Mouse (Mus musculus) forelimb bud, embryonic 11.5 days (tissue): ENCODE measurements around the gene Katnbl1.
A peak's percentile ranks its signal among the peaks of the same experiment; 100 is the strongest.
"Not testable (repeated sequence)": the region's sequence is repeated elsewhere in the genome, so short reads cannot be mapped to it uniquely, and the experiment has no call there.

ENCODE experiments used
- DNase-seq: peaks from one replicate; pipeline ENCODE4 v3.0.0-alpha.2; 2012; ENCODE audit warnings: low read depth, low spot score

Gene Katnbl1

DNA sequence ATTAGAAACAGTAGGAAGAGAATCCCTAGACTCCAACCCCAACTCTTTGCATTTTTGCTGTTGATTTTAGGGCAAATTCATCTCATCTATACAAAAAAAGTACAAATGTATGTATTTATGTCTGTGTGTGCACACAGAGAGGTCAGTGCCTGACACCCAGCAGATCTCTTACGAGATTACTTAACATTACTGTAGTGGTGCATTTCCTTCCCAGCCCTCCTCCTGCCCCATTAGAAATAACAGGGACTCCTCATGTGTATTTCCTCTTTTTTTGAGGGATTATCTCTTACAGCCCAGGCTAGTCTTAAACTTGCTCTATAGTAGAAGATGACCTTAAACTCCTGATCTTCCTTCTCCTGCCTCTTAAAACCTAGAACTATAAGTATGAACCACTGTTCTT lies 13.7 kb downstream of the Katnbl1 start:
- no peak for DNase-seq

DNA sequence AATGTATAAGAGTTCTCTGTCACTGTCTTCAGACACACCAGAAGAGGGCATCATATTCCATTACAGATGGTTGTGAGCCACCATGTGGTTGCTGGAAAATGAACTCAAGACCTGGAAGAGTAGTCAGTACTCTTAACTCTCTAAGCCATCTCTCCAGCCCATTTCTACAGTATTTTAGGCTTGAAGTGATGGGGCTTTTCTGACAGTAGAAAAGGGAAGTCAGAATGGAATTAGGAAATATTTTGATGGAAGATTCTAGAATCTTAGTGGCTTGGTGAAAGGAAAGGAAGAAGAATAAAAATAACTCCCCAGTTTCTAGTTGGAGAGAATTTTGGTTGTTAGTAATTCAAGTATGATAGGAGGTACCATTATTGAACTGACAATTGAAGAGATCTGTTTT lies 14.9 kb downstream of the Katnbl1 start:
- no peak for DNase-seq

DNA sequence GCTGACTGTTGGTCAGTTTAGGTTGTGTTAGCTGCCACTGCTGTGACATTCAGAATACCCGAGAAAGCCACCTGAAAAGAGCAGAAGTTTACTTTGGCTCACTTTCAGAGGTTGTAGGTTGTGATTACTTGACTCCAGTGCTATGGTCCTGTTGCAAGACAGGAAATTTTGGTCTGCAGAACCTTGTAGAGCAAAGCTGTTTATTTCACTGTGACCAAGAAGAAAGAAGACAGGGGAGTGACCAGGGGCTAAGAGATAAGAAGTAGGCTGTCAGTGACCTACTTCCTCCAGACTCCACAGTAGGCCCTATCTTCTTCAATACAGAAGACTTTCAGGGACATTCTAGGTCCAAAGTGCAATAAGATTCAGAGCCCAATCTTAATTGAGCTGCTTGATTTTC lies 17.6 kb downstream of the Katnbl1 start:
- no peak for DNase-seq

DNA sequence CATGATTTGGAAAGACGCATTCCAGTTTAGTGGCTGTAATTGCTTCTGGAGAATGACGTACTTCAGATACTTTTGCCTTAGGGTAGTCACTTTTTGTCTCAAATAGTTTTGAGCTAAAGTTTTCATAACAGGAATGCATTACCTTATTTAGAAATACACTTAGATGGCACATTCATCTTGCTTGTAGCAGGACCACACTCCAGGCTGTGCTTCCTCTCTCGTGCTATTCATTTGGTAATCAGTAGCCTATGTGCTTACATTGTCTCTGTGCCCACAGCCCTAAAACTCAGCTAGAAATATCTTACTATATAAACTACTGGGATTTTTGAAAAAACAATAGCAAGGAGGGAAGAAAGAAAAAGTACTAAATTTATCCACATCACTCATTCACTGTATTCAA lies 28.0 kb downstream of the Katnbl1 start:
- no peak for DNase-seq

DNA sequence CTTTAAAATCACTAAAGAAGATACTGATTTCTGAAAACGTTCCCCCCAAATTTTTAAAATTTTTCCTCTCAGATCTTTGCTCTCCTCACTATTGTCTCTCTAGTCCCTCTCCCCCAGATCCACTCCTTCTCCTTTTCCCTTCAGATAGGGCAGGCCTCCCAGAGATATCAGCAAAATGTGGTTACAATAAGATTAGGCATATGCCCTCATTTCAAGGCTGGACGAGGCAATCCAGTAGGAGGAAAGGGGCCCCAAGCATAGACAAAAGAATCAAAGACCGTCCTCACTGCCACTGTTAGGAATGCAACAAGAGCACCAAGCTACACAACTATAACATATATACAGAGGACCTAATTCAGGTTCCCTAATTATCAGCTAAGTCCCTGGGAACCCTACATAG lies 46.3 kb downstream of the Katnbl1 start:
- no peak for DNase-seq

DNA sequence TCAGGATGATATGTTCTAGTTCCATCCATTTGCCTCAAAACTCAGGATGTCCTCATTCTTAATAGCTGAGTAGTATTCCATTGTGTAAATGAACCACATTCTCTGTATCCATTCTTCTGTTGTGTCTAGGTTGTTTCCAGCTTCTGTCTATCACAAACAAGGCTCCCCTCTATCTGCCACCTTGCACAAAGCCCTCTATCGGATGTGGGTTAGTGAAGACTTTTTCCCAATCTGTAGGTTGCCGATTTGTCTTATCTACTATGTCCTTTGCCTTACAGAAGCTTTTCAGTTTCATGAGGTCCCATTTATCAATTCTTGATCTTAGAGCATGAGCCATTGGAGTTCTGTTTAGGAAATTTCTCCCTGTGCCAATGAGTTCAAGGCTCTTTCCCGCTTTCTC lies 49.5 kb downstream of the Katnbl1 start:
- not testable (repeated sequence) for DNase-seq

DNA sequence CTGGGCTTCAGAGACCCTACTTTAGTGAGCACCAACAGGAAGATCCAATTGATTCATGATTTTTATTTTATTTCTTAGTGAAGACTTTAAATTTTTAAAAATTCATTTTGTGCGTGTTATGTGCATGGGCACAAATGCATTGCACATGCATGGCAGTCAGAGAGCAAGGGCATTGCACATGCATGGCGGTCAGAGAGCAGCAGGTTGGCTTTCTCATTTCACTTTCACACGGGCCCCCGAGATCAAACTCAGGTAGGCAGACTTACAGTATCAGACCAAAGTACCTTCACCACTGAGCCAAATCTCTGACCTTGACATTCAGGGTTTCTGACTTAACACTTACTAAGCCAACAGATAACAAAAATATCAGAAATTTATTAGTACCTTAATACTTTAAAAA lies 50.7 kb downstream of the Katnbl1 start:
- no peak for DNase-seq

DNA sequence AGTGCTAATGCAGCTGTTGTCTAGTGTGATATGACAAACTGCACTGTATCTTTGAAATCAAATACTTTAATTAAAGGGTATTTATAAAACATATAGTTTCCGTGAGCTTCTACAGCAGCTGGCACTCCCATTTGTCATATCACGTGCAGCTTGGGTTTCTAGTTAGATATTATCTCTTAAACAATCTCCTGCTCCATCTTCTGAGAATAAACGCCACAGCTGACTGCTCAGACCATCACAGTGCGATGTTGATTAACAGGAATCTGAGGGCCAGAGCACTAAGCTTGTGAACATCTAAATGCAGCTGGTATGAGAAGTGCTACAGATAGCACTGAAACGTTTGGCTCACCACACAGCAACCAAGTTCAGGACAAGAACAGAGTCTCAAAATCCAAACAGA lies 51.4 kb downstream of the Katnbl1 start:
- DNase-seq, result no peak

DNA sequence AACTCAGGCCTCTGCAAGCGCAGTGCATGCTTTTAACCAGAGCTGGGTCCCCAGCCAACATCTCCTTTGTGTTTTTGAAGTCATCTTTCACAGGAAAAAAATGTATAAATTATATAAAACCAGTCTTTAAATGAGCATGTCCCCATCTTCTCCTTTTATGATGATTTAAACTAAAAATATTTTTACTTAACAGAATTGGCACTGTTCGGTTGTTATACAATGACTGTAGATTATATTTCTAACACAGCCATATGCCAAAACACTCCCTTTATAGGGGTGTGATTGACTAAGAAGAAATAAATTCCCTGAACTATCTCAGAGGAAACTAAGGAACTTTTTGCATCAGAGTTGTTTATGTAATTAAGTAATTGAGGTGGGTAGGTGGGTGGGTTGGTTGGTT lies 53.5 kb downstream of the Katnbl1 start:
- DNase-seq, result no peak

DNA sequence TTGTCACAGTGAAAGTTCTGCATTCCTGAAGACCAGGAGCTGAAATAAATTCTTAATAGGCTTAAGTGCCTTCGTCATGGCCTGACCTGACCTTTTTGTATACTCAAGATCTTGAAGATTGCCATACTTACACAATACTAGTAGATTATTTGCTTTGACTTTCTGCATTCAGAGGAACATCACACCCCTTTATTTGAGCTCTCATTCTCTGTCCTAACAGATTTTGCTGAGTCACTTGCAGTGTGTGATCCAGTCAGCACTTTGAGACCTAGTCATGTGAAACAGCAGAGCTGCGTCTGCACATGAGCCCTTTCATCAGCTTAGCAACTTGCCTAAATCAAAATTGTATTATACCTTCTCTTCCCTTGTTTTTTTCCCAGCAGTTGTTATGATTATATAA lies 54.3 kb downstream of the Katnbl1 start:
- DNase-seq, result no peak

DNA sequence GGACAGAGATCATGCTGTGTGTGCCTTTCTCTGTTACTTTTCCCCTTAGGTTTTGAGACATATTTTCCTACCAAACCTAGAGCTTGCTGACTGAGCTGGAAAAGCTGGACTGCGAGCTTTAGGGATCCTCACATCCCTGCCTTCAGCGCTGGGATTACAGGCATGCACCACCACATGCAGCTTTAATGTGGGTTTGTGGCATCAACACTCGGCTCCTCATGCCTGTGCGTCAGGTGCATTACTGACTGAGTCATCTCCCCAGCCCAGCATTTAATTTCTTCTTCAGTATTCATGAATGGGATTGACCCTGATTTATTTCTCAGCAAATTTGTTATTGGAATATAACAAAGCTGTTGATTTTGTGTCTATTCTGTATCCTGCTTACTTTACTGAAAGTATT lies 57.3 kb downstream of the Katnbl1 start:
- DNase-seq, result no peak

DNA sequence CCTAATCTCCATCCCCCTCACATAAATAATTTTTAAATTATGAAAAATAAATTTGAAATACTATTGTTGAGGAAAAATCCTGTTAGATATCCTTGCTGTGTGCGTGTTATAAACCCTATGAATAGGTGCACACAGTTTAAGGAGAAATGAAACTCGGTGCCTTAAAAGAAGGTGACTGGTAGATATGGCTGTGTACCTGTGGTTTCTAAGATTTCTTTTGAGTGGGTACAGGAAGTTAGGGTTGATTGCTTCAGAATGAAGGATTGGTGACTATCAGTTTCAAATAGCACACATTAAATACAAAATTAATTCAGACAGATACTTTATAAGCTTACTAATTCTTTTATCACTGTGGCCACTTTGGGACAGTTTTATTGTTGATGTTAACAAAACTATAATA lies 58.6 kb downstream of the Katnbl1 start:
- DNase-seq, result no peak

DNA sequence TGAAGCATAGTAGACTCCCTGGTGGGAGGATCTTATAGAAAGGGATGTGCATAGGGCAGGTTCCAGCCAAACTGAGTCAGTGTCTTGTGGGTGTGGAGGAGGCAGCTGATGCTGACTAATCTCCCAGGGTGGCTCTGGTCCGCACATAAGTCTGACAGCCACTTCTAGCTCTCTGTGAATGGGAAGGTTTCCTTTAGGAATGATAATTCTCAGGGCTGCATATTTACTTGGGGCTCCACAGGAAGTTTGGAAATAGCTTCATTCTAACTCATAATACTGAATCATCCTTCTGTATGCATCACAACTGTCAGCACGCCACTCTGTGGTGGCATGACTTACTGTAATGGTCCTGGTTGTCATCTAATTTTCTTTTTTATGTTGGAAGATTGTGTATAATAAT lies 64.5 kb downstream of the Katnbl1 start:
- DNase-seq, result no peak

DNA sequence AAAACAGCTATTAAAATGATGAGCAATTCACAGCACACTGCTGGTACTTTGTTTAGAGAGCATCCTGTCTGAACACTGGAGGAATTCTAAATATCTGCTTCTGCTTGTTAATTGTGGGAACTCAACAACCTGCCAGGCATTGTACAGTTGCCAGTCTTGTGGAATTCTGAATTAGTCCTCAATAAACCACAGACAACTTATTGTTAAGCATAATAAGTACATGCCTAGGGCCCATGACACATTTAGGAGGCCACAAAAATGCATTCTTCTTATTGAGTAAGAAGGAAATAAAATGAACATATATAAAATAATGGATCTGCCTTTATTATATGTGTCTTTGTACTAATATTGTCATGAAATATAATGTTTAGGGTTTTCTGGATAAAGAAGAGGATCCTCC lies 66.5 kb downstream of the Katnbl1 start:
- DNase-seq, result no peak

DNA sequence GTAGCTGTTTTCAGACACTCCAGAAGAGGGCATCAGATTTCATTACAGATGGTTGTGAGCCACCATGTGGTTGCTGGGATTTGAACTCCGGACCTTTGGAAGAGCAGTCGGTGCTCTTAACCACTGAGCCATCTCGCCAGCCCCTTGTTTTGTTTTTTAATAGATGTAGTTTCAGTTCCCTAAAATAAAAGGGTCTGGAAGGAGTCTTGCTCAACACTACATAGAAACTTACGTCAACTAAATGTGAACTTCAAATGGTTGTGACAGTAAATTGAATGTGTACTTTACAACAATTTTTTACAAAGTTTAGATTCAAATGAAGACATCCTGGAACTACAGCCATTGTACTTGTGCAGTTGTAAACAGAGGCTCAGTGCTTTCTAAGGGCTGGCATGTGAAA lies 69.0 kb downstream of the Katnbl1 start:
- not testable (repeated sequence) for DNase-seq

DNA sequence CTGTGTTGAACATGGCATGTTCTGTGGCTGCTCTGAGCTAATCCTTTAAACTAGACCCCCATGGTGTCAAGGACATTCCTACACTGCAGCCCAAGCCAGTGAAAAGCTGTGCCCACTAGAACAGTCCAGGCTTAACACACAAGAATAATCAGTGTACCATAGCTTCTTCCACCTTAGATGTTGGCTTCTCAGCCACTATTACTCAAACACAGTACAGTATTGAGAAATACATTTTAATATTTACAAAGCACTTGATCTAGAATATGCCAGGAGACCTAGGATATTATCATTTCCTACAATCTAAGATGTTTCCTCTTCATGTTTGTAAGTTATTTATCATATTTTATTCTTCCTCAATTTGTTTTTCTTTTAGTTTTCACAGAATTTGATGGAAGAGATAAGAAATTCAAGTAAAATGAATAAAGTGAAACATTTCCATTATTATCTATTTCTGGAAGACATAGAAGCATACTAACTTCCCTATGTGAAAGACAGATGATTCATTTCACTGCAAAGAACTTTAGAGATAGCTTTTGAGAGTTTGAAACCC lies 69.6 kb downstream of the Katnbl1 start:
- no peak for DNase-seq

DNA sequence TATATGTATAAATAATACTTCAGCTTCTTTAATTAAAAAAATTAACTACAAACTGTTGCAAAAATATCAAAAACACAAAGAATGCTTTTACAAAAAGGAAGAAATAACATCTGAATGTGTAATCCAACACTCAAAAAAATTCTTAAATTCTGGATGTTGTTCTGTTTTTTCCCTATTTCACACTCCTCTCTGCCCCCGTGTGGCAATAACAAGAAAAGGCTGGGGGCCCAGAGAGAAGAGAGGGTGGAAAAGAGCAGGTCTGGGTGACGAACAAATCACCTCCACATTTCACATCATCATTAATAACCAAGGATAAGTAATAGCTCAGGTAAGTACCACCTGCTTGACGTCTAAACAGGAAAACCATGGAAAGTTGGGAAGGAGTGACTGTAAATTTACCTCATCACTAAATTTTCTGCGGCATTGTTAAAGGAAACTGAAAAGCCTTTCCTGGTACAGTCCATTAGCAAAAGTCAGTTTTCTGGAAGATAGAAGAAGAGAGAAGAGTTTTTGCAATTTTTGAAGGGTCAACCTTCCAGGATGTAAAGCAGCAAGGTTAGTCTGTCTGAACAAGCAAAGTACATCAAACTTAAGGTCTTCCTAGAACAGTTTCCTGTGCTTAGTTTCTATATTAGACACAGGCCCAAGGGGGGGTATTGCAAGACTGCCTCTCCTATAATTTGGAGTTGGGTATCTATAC lies 70.7 kb downstream of the Katnbl1 start:
- DNase-seq, result no peak

DNA sequence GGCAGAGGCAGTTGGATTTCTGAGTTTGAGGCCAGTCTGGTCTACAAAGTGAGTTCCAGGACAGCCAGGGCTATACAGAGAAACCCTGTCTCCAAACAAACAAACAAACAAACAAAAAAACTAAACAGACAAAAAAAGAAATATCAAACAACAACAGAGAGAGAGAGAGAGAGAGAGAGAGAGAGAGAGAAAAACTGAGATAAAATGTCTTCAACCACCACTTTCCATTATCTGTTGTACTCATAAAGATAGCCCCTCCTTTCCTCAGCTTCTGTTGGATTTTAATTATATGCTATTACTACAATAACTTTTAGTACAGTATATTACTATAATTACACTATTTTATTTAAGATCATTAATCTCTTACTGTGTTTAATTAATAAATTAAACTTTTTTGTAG lies 73.5 kb downstream of the Katnbl1 start:
- DNase-seq, result not testable (repeated sequence)

DNA sequence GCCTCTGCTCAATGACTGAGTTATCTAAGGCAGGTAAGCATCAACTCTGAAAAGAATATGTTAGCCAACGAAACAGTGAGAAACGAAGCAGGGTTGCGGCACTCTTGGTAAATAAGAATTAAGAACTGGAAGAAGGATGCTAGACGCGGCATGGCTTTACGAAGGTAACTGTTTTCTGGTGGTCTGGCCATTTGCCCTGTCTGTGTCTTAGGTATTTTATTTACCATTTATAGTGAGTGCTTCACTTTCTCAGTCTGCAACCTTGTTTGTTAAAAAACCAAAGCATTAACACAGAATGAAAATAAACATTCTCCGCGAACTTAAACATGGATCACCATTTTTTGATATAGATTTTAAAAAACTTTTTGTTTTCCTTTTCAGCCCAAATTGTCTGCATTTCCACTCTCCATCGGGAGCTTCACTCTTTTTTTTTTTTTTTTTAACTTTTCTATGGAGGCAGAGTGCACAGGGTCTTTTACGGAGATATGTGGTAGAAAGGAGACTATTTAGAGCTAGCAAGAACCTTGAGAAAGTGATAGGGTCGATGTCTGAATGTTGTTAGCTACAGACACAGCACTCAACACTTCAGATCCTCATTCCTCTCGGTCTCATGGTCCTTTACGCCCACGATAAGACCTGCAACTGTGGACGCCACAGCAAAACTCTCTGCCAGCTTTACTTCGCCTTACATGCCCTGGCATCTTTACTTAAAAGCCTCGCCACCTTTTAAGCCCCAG lies 75.3 kb downstream of the Katnbl1 start:
- no peak for DNase-seq

DNA sequence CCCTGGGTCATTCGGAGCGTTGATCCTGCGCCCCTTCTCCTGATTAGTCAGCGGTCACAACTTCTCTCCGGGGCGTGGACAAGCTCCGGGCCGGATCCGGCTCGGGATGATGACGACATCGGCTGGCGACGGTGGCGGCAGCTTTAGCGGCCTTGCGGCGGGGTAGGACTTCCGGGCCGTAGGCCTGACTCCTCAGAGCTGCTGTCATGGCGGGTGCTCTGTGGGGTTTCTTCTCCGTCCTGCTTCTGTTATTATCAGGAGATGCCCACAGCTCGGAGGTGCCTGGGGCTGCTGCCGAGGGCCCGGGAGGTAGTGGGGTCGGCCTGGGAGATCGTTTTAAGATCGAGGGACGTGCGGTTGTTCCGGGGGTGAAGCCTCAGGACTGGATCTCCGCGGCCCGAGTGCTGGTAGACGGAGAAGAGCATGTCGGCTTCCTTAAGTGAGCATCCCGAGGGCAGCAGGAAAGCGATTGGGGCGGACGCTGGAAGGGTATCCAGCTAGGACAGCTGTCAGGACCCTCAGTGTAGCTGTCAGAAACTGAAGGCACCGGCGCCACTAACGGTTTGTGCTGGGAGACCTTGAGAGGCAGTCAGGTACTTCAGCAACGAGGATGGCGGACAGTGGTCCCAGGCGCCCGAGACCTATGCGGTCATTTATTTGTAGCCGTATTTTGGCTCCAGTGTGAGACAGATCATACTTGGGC lies 76.0 kb downstream of the Katnbl1 start, which contains the start of gene Emc7:
TSS of gene Emc7 (plus strand) at position 136 of the 703 bp plus-strand sequence.
- DNase-seq, result peak; percentile 90

DNA sequence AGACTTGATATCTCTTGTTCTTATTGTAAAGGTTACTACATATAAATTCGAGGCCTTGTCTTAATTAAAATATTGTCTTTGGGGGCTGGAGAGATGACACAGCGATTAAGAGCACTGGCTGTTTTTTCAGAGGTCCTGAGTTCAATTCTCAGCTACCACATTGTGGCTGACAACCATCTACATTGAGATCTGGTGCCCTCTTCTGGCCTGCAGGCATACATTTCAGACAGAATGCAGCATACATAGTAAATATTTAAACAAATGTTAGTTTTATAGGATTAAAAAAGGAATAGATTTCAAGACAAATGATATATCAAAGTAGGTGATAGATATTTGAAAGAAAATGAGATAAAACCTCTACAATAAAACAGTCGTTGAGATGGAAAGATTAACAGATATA lies 81.5 kb downstream of the Katnbl1 start:
- DNase-seq, result no peak
